Mouse (Mus musculus): ENCODE measurements around the gene Mvb12b.

- TF ChIP-seq SIN3A (IDR thresholded peaks at IDR 0.05; ENCODE audit: low read length) = no peak
- no peak for TF ChIP-seq CTCF (IDR thresholded peaks at IDR 0.05 in 2 of 3, conservative IDR thresholded peaks at IDR 0.05 in 1 of 3; ENCODE audit: control insufficient read depth in 1 of 3, insufficient read depth in 1 of 3, low read depth in 2 of 3, low read length in 3 of 3, poor library complexity in 1 of 3, severe bottlenecking in 1 of 3)
- TF ChIP-seq ZNF384 (IDR thresholded peaks at IDR 0.05; ENCODE audit: low read depth, low read length) = no peak
- no peak for TF ChIP-seq POLR2AphosphoS2 (IDR thresholded peaks at IDR 0.05; ENCODE audit: low read length)
- no peak for TF ChIP-seq POLR2AphosphoS5 (IDR thresholded peaks at IDR 0.05; ENCODE audit: borderline replicate concordance, low read depth, low read length)
- no peak for TF ChIP-seq MAX (IDR thresholded peaks at IDR 0.05; ENCODE audit: low read length)
Observed at GRCm38 (mm10) chr2:33706403-33706802, 181.3 kb downstream of the Mvb12b start.

Data from MEL (cell line).